Mouse (Mus musculus) heart, postnatal 25 days (tissue): ENCODE results near the gene Ms4a13. TPM values are rescaled to one million over a fixed set of nuclear protein-coding genes. Genes with fewer than 3 reads are reported as not detected.

Experiments used
- total RNA-seq, 2 experiments: library from RNA; stranded (reverse); gene quantifications; 2 replicates each; pipeline ENCODE4 v1.2.3; 2021

Gene Ms4a13
- total RNA-seq, 2 experiments from 2014 or later = not detected

Other genes with a start within 250 kb of the Ms4a13 start
- 1 to 10 TPM; 5.7 to 6.2 TPM for gene Ccdc86, start 247.5 kb downstream of the Ms4a13 start, total RNA-seq
- gene Ms4a10, start 222.1 kb downstream of the Ms4a13 start, total RNA-seq = not detected
- gene Ms4a15, start 203.5 kb downstream of the Ms4a13 start, total RNA-seq = not detected
- gene Ms4a18, start 178.7 kb downstream of the Ms4a13 start, total RNA-seq = not detected
- 1 to 10 TPM; 1.2 to 1.8 TPM for gene Ms4a8a, start 115.6 kb downstream of the Ms4a13 start, total RNA-seq
- gene 1700017D01Rik, start 65.9 kb downstream of the Ms4a13 start, total RNA-seq = not detected
- not detected for gene 1700025F22Rik, start 31.4 kb downstream of the Ms4a13 start, total RNA-seq
- not detected for gene Ms4a12, start 35.7 kb upstream of the Ms4a13 start, total RNA-seq
- gene Ms4a1, start 69.5 kb upstream of the Ms4a13 start, total RNA-seq = under 1 TPM; 0.49 to 0.67 TPM
- not detected for gene Ms4a5, start 87.1 kb upstream of the Ms4a13 start, total RNA-seq
- gene Ms4a14, start 117.7 kb upstream of the Ms4a13 start, total RNA-seq = under 1 TPM; 0.10 to 0.22 TPM
- gene Ms4a7, start 139.4 kb upstream of the Ms4a13 start, total RNA-seq = 1 to 10 TPM in 1 of 2 experiments, under 1 TPM in 1; 0.73 to 2.2 TPM
- gene Ms4a4a, start 178.8 kb upstream of the Ms4a13 start, total RNA-seq = 1 to 10 TPM; 4.8 to 7.8 TPM
- gene Ms4a4c, start 208.0 kb upstream of the Ms4a13 start, total RNA-seq = not detected
- under 1 TPM; 0.36 to 0.56 TPM for gene Ms4a4b, start 246.8 kb upstream of the Ms4a13 start, total RNA-seq